Mouse (Mus musculus): ENCODE measurements around the gene Coq3.

- no peak for TF ChIP-seq TAL1 (IDR thresholded peaks at IDR 0.05; ENCODE audit: low read length)
- TF ChIP-seq GATA1 (IDR thresholded peaks at IDR 0.05; ENCODE audit: low read length), result no peak
Measured at GRCm38 (mm10) chr4:21936424-21936823, 57.0 kb downstream of the Coq3 start.
